Mouse (Mus musculus): ENCODE measurements at regions not wholly inside any gene's neighbourhood (a gene's known extent, or its start where the extent isn't known, plus 50 kb on each side); places are given as distances from the start of the nearest gene placed in this dataset.

GRCm38 (mm10) chr4:142658156-142658555 is 419.0 kb upstream of the Kazn start:
- H3K9me3 ChIP-seq (ENCODE audit: control insufficient read depth) = no peaks in the 10 kb centered on the region
- no peak for TF ChIP-seq CTCF (IDR thresholded peaks at IDR 0.05; ENCODE audit: low read depth)
- WGBS = 81% methylated on average over 6 of the region's 6 CpGs
- no peaks in the 10 kb centered on the region for H3K36me3 ChIP-seq (ENCODE audit: control insufficient read depth, insufficient read depth)
- H3K4me2 ChIP-seq (replicated peaks; ENCODE audit: low read depth) = no peak overlapping the region
- H3K4me3 ChIP-seq (ENCODE audit: low read depth, low read length) = no peak overlapping the region
- no peak overlapping the region for H3K27ac ChIP-seq (ENCODE audit: low read depth, low read length)
- H3K4me1 ChIP-seq (replicated peaks; ENCODE audit: control insufficient read depth, insufficient read depth, low read length) = no peaks in the 10 kb centered on the region
- ATAC-seq = no peak
- no peaks in the 10 kb centered on the region for H3K27me3 ChIP-seq (replicated peaks; ENCODE audit: control insufficient read depth, insufficient read depth, low read length)
- no peak overlapping the region for H3K9ac ChIP-seq (ENCODE audit: low read depth, low read length)

- TF ChIP-seq CTCF (IDR thresholded peaks at IDR 0.05; ENCODE audit: low read depth) = no peak
- no peak overlapping the region for H3K4me3 ChIP-seq (ENCODE audit: low read depth, low read length)
- H3K27ac ChIP-seq (ENCODE audit: low read depth, low read length) = no peak overlapping the region
- no peaks in the 10 kb centered on the region for H3K36me3 ChIP-seq (ENCODE audit: control insufficient read depth, insufficient read depth)
- no peak overlapping the region for H3K9ac ChIP-seq (ENCODE audit: low read depth, low read length)
- no peaks in the 10 kb centered on the region for H3K9me3 ChIP-seq (ENCODE audit: control insufficient read depth)
- H3K4me2 ChIP-seq (replicated peaks; ENCODE audit: low read depth) = no peak overlapping the region
- no peak for ATAC-seq
- 86% methylated on average over 10 of the region's 10 CpGs for WGBS
- H3K4me1 ChIP-seq (replicated peaks; ENCODE audit: control insufficient read depth, insufficient read depth, low read length) = no peaks in the 10 kb centered on the region
- no peaks in the 10 kb centered on the region for H3K27me3 ChIP-seq (replicated peaks; ENCODE audit: control insufficient read depth, insufficient read depth, low read length)
Measured at GRCm38 (mm10) chr4:142641069-142641468, 401.9 kb upstream of the Kazn start.

GRCm38 (mm10) chr4:142639340-142639733 is 400.1 kb upstream of the Kazn start:
- Histone ChIP-seq H3K9ac (ENCODE audit: low read depth, low read length) (no peak overlapping the region), H3K27ac (ENCODE audit: low read depth, low read length) (no peak overlapping the region), H3K27me3 (replicated peaks; ENCODE audit: control insufficient read depth, insufficient read depth, low read length) (no peaks in the 10 kb centered on the region), H3K4me3 (ENCODE audit: low read depth, low read length) (no peak overlapping the region), H3K4me1 (replicated peaks; ENCODE audit: control insufficient read depth, insufficient read depth, low read length) (no peaks in the 10 kb centered on the region), H3K9me3 (ENCODE audit: control insufficient read depth) (no peaks in the 10 kb centered on the region), H3K4me2 (replicated peaks; ENCODE audit: low read depth) (no peak overlapping the region), H3K36me3 (ENCODE audit: control insufficient read depth, insufficient read depth) (no peaks in the 10 kb centered on the region)
- 86% methylated on average over 9 of the region's 9 CpGs for WGBS
- TF ChIP-seq CTCF (IDR thresholded peaks at IDR 0.05; ENCODE audit: low read depth) = no peak
- no peak for ATAC-seq

- ATAC-seq = no peak
- H3K27me3 ChIP-seq (replicated peaks; ENCODE audit: control insufficient read depth, insufficient read depth, low read length) = no peaks in the 10 kb centered on the region
- 55% methylated on average over 13 of the region's 13 CpGs for WGBS
- no peak overlapping the region for H3K27ac ChIP-seq (ENCODE audit: low read depth, low read length)
- no peaks in the 10 kb centered on the region for H3K36me3 ChIP-seq (ENCODE audit: control insufficient read depth, insufficient read depth)
- no peak overlapping the region for H3K4me3 ChIP-seq (ENCODE audit: low read depth, low read length)
- H3K4me2 ChIP-seq (replicated peaks; ENCODE audit: low read depth) = no peak overlapping the region
- H3K4me1 ChIP-seq (replicated peaks; ENCODE audit: control insufficient read depth, insufficient read depth, low read length) = no peaks in the 10 kb centered on the region
- no peak overlapping the region for H3K9ac ChIP-seq (ENCODE audit: low read depth, low read length)
- H3K9me3 ChIP-seq (ENCODE audit: control insufficient read depth) = no peaks in the 10 kb centered on the region
- no peak for TF ChIP-seq CTCF (IDR thresholded peaks at IDR 0.05; ENCODE audit: low read depth)
Measured at GRCm38 (mm10) chr4:142638733-142639339, 399.6 kb upstream of the Kazn start.

- Histone ChIP-seq H3K27me3 (replicated peaks; ENCODE audit: control insufficient read depth, insufficient read depth, low read length) (no peaks in the 10 kb centered on the region), H3K9me3 (ENCODE audit: control insufficient read depth) (no peaks in the 10 kb centered on the region), H3K36me3 (ENCODE audit: control insufficient read depth, insufficient read depth) (no peaks in the 10 kb centered on the region), H3K4me1 (replicated peaks; ENCODE audit: control insufficient read depth, insufficient read depth, low read length) (no peaks in the 10 kb centered on the region), H3K27ac (ENCODE audit: low read depth, low read length) (no peak overlapping the region), H3K9ac (ENCODE audit: low read depth, low read length) (no peak overlapping the region), H3K4me3 (ENCODE audit: low read depth, low read length) (no peak overlapping the region), H3K4me2 (replicated peaks; ENCODE audit: low read depth) (no peak overlapping the region)
- TF ChIP-seq CTCF (IDR thresholded peaks at IDR 0.05; ENCODE audit: low read depth) = peak; percentile 45; the same call in 1 of the 2 replicates
- ATAC-seq = no peak
- WGBS = 85% methylated on average over 4 of the region's 4 CpGs
Measured at GRCm38 (mm10) chr4:142638057-142638456, 398.9 kb upstream of the Kazn start.

- Histone ChIP-seq H3K36me3 (ENCODE audit: control insufficient read depth, insufficient read depth) (no peaks in the 10 kb centered on the region), H3K4me2 (replicated peaks; ENCODE audit: low read depth) (no peak overlapping the region), H3K27me3 (replicated peaks; ENCODE audit: control insufficient read depth, insufficient read depth, low read length) (no peaks in the 10 kb centered on the region), H3K9me3 (ENCODE audit: control insufficient read depth) (no peaks in the 10 kb centered on the region), H3K9ac (ENCODE audit: low read depth, low read length) (no peak overlapping the region), H3K4me3 (ENCODE audit: low read depth, low read length) (no peak overlapping the region), H3K4me1 (replicated peaks; ENCODE audit: control insufficient read depth, insufficient read depth, low read length) (no peaks in the 10 kb centered on the region), H3K27ac (ENCODE audit: low read depth, low read length) (no peak overlapping the region)
- no peak for TF ChIP-seq CTCF (IDR thresholded peaks at IDR 0.05; ENCODE audit: low read depth)
- WGBS = 51% methylated on average over 8 of the region's 8 CpGs
- ATAC-seq = no peak
Measured at GRCm38 (mm10) chr4:142634398-142634797, 395.2 kb upstream of the Kazn start.
